ENCODE assay signal across 23 mouse cellular contexts in the genomic region with DNA sequence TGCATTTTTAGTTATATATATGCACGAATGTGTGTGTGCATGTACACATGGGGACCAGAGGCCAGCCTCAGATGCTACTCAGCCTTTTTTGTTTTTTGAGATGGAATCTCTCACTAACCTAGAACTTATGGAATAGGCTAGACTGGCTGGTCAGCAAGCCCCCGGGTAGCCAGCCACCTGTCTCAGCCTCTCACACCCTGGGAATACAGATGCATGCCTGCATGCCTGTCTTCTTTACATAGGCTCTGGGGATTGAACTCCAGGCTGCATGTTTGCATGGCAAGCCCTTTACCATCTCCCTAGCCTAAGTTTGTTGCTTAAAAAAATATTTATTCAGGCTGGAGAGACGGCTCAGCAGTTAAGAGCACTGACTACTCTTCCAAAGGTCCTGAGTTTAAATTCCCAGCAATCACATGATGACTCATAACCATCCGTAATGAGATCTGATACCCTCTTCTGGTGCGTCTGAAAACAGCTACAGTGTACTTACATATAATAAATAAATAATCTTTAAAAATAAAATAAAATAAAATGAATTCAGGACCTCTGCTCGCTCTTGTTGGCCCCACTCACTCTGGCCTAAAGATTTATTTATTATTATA. TPM values are rescaled to one million over a fixed set of nuclear protein-coding genes. Genes with fewer than 3 reads are reported as not detected.
"Had no signal": no experiment of that assay in that cellular context is flagged by ENCODE, and none has a peak within 500 bp of the region (broad histone marks: within the 10 kb centered on the region; RNA-seq: fewer than 3 reads in every experiment).

No protein-coding gene starts in this region.

- H3K27me3 ChIP-seq: lung, embryonic 15.5 days; megakaryocyte, embryonic 14.5 days; midbrain, embryonic 13.5 days; midbrain, embryonic 15.5 days; neural tube, embryonic 13.5 days; neural tube, embryonic 15.5 days had no signal

- H3K9ac ChIP-seq: liver, postnatal 0 days; lung, embryonic 15.5 days; midbrain, embryonic 13.5 days; midbrain, embryonic 15.5 days; neural tube, embryonic 13.5 days; neural tube, embryonic 15.5 days had no signal

- H3K4me3 ChIP-seq: lung, embryonic 15.5 days; megakaryocyte, embryonic 14.5 days; midbrain, embryonic 13.5 days; midbrain, embryonic 15.5 days; neural tube, embryonic 13.5 days; neural tube, embryonic 15.5 days had no signal

- H3K27ac ChIP-seq: lung, embryonic 15.5 days; macrophage; midbrain, embryonic 13.5 days; midbrain, embryonic 15.5 days; neural tube, embryonic 13.5 days; neural tube, embryonic 15.5 days had no signal

- H3K4me2 ChIP-seq: lung, embryonic 15.5 days; midbrain, embryonic 11.5 days; midbrain, embryonic 13.5 days; midbrain, embryonic 15.5 days; neural tube, embryonic 13.5 days; neural tube, embryonic 15.5 days had no signal

- H3K4me1 ChIP-seq: lung, embryonic 15.5 days; midbrain, embryonic 15.5 days; neural tube, embryonic 13.5 days; neural tube, embryonic 15.5 days had no signal

- DNase-seq: liver, postnatal 0 days; lung, adult 2 months; lung, postnatal 14 days; lung, postnatal 36 days; retina, postnatal 1 day; right cerebral cortex, postnatal 25 days; right cerebral cortex, postnatal 4 days; thymus, adult 2 months; thymus, postnatal 25 days; thymus, postnatal 4 days had no signal

- ATAC-seq: liver, postnatal 0 days; lung, postnatal 0 days; midbrain, embryonic 13.5 days; midbrain, embryonic 15.5 days had no signal

- H3K36me3 ChIP-seq: lung, embryonic 15.5 days; midbrain, embryonic 13.5 days; midbrain, embryonic 15.5 days; neural tube, embryonic 13.5 days; neural tube, embryonic 15.5 days had no signal

- H3K9me3 ChIP-seq: lung, embryonic 15.5 days; megakaryocyte, embryonic 14.5 days; midbrain, embryonic 13.5 days; midbrain, embryonic 15.5 days; neural tube, embryonic 13.5 days; neural tube, embryonic 15.5 days had no signal

RNA-seq across cellular contexts. Expression of gene Map3k19, which starts 5.1 kb away (rescaled TPM):
- polyA plus RNA-seq: liver, postnatal 0 days; neural tube, embryonic 11.5 days; small intestine, adult 2 months; stomach, embryonic 14.5 days; stomach, embryonic 16.5 days had no signal
